Mouse (Mus musculus): Measurements from ENCODE around the gene Acap1.
"Not testable (repeated sequence)": the region's sequence is repeated elsewhere in the genome, so short reads cannot be mapped to it uniquely, and the experiment has no call there.

Gene Acap1

GRCm38 (mm10) chr11:69921114-69922011 is 26.0 kb upstream of the Acap1 start, which contains the start of gene Eif5a:
Gene Eif5a (minus strand): TSS chr11:69921958.
- DNase-seq (ENCODE audit: low read depth, low spot score) = peak; percentile 100

DNA sequence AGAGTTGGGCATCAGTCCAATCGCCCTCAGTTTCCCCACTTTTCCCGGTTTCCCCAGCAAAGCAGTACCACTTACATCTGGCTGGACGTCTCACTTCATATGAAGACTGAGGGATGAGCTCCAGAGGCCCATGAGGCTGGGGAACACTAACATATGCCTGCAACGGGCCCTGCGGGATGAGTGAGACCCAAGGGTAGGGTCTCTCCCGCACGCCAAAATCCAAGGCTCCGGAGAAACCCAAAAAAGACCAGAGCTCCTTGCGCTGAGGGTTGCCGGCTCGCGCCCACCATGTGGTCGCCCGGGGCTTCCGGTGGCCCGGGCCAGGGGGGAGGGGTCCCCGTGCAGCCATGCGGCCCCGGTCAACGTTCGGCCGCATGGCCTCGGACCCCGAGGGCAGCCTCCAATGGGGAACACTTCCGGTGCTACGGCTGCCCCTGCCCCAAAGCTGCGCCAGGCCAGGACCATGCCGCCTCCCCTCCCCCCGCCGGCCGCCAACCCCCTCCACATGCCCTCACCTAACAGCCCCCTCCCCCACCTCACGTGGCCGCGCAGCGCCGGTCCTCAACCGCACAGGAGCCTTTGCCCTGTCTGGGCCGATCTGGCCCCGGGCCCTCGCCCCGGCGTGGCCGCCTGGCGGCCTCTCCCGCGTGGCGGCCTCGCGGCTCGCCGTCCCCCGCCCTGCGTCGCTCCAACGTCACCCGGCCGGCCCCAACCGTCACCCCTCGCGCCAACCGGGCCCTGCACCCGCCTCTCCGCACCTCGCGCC is 25.1 kb upstream of the Acap1 start:
- DNase-seq (ENCODE audit: low read depth, low spot score) = peak; percentile 62

- DNase-seq (ENCODE audit: low read depth, low spot score) = peak; percentile 61
These were observed 24.4 kb upstream of the Acap1 start for GRCm38 (mm10) chr11:69919661-69920265.

- no peak for DNase-seq (ENCODE audit: low read depth, low spot score)
These were observed 23.7 kb upstream of the Acap1 start for GRCm38 (mm10) chr11:69919053-69919452.

- no peak for DNase-seq (ENCODE audit: low read depth, low spot score)
These were observed 22.8 kb upstream of the Acap1 start for GRCm38 (mm10) chr11:69918118-69918517.

DNA sequence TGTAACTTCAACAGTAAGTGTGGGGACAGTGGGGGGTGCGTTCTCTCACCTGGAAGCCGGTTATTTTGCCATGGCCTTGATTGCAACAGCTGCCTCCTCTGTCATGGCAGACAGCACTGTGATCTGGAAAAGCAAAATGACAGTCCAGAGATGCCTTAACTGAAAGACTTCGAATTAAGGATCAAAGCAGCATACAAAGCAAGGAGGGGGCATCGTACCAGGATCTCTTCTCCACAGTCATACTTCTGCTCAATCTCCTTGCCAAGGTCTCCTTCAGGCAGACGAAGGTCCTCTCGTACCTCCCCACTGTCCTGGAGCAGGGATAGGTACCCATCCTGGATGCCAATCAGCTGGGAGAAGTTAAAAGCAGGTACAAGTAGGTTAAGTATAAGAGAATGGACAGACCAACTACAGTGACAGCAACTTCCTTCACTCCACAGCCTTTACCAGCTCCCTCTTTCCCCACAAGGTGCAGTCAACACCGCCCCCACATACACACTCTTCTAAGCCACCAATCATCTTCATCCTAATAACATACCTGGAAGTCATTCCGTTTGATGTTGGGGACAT is 22.1 kb upstream of the Acap1 start:
- DNase-seq (ENCODE audit: low read depth, low spot score) = no peak

DNA sequence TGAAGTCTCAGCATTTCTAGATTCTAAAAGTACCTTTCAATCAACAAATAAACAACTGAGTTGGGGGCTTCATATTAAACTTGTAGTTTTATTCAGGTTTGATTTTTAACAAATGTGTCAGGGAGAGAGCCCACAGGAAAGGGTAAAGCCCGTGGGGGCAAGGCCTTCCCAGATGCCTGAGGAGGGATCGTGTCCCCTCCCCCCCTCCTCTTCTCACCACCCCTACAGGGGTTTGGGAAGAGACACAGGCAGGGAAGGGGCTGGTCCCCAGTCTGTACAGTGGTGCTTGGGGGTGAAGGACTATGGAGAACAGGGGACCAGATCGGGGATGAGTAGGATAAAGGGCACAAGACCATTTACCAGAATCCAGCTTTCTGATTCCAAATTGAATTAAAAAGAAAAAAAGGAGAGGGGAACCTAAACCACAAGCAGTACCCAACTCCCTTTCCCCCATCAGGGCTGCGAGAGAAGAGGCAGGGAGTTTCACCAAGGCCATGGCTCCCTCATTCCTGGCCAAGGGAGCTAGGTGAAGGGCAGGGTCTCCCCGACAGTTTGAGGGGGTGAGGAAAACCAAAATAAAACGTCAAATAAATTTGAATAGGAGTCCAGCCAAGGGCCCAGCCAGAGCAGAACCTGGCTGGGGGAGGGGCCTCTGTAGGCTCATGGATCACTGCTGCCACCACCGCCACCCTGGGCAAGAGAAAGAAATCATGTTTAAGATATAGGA is 21.5 kb upstream of the Acap1 start:
- not testable (repeated sequence) for DNase-seq (ENCODE audit: low read depth, low spot score)

DNA sequence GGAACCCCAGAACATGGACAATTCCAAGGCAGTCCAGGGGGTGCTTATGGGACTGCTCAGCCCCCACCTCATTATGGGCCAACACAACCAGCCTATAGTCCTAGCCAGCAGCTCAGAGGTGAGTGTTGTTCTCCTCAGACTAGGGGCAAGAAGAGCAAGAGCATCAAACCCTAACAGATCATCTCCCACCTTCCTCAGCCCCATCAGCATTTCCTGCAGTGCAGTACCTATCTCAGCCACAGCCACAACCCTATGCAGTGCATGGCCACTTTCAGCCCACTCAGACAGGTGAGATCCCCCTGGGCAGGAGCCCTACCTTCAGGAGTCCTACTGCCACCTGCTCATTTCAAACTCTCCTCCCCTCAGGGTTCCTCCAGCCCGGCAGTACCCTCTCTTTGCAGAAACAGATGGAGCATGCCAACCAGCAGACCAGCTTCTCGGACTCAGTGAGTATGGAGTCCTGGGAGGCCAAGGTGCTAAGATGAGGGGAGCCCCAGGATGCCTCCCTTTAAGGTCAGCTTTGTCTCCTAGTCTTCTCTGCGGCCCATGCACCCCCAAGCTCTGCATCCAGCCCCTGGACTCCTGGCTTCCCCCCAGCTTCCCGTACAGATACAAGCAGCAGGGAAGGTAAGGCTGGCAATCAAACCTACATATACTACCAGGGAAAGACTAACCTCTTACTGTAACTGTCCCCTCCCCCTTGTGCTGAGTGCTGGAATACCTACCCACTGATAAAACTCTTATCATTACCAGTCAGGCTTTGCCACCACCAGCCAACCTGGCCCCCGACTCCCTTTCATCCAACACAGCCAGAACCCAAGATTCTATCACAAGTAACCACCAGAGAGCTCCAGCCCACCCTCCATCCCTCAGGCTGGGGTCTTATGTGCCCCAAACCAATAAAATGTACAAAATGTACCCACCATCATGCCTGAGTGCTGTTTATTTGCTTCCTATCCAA is 20.6 kb upstream of the Acap1 start:
- no peak for DNase-seq (ENCODE audit: low read depth, low spot score)

DNA sequence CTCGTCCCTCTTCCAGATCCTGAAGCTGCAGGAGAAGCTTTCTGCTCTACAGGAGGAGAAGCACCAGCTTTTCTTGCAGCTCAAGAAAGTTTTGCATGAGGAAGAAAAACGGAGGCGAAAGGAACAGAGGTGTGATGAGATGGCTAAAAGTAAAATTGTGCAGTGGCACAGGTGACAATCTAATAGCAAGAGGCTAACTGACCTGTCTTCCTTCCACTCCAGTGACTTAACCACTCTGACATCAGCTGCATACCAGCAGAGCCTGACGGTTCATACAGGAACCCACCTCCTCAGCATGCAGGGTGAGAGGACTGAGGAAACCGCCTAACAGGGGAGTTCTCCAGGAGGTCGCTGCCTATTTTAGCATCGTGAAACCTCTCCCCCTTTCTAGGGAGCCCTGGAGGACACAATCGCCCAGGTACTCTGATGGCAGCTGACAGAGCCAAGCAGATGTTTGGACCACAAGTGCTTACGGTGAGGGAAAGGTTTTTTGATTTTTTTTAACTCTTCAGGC is 19.6 kb upstream of the Acap1 start:
- no peak for DNase-seq (ENCODE audit: low read depth, low spot score)

GRCm38 (mm10) chr11:69914372-69914764 is 19.0 kb upstream of the Acap1 start:
- no peak for DNase-seq (ENCODE audit: low read depth, low spot score)

DNA sequence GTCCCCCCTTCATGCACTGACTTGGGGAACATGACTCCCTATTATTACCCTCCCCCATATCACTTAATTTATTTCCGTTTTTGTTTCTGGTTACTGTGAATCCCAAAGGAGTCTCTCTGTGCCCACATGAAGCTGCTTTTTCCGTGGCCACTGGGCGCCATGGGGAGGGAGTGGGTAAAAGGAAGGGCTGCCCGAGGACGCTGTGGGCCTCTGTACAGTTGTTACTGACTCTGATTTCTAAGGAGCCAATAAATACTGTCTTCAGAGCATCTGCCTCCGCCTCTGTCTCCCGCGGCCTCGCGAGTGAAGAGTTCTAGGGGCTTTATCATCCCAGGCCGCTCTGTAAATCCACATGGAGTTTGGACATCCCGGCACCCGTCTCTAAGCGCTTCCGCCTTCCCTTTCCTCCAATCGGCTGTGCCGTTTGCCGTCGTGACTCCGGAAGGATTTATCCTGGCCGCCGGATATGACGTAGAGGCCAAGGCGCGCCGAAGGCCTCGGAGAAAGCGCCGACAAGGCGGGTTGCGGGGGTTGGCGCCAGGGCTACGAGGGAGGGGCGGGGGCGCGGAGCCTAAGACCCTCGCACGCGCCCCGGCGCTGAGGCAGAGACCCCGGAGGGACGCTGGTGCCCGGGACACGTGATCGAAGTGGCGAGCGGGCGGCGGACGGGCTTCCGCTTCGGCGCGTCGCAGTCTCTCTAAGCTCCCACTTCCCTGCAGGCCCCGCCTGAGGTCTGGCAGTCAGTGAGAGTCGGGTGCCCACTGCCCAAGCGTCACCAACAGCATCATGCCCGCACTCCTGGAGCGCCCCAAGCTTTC is 18.4 kb upstream of the Acap1 start, which contains the start of gene Gps2:
Gene Gps2 (plus strand): TSS at position 335 of the 818 bp plus-strand sequence.
- peak; percentile 96 for DNase-seq (ENCODE audit: low read depth, low spot score)

DNA sequence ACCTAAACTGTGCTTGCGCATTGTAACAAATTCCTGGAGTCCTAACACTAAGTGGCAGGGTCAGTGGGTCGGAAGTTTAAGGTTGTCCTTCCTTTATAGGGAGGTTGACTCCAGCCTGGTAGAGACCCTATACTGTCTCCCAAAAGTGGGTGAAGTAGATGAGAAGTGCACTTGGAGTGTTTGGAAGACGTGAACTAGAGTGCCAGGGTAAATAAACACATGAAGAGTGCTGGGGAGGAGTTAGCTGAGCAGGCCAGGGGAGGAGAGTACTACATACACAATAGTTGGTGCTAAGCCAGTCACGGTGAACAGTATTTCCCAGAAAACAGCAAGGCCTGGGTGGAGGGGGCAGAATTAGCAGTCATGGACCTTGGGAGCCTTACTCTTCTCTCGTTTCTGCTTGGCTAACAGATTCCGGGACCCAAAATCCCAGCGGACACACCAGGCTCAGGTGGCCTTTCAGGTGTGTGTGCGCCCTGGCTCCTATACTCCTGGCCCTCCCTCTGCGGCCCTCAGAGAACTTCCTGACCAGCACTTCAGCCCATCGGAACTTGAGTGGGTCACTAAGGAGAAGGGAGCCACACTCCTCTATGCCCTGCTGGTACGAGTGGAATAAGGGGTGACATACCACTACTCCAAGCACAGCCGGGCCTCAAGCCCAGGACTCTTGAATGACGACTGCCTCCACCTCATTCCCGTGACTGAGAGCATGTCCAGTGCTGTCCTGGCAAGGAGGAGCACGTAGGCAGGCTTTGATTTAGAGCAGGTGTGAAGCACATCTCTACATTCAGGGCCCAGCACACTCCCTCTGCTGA is 17.6 kb upstream of the Acap1 start:
- no peak for DNase-seq (ENCODE audit: low read depth, low spot score)

- no peak for DNase-seq (ENCODE audit: low read depth, low spot score)
These were observed 16.4 kb upstream of the Acap1 start for GRCm38 (mm10) chr11:69911701-69912100.

DNA sequence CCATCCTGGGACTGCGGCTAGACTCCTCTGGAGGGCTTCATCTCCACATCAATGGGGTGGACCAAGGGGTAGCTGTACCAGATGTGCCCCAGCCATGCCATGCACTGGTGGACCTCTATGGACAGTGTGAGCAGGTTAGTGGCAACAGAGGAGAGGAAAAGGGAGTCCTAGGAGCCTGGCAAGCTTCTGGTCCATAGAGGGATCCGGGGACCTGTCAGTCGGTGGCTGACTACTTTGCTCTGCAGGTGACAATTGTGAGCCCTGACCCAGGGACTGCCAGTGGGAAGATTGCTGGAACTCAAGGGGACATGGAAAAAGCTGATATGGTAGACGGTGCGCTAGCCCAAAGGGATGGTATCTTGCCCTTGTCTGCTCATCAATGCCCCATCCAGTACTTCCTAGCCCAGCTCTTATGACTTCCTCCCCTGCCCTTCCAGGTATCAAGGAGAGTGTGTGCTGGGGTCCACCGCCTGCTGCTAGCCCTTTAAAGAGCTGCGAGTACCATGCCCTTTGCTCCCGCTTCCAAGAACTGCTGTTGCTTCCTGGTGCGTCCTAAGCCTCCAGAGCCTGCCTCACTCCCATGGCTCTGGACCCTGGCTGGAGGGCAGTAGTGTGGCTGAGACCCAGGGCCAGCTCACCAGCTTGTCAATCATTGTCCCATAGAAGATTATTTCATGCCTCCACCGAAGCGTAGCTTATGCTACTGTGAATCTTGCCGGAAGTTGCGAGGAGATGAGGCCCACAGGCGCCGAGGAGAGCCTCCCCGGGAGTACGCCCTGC is 15.6 kb upstream of the Acap1 start:
- no peak for DNase-seq (ENCODE audit: low read depth, low spot score)

- no peak for DNase-seq (ENCODE audit: low read depth, low spot score)
These were observed 14.8 kb upstream of the Acap1 start for GRCm38 (mm10) chr11:69910177-69910576.

DNA sequence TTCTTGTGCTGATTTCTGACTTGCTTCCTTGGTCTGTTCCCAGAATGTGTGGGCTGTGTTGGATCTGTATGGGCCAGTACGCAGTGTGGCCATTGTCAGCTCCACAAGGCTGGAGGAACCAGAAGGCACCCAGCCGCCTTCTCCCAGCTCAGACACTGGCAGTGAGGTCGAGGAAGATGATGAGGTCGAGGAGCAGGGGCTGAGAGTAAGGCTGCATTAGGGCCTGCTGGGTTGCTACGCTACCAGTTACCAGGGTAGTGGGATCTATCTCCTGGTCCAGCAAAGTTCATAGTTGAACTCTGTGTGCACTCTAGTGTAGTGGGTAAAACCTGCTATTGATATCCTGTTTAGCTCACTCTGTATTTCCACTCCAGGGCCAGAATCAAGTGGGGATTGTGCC is 13.8 kb upstream of the Acap1 start:
- DNase-seq (ENCODE audit: low read depth, low spot score) = no peak

DNA sequence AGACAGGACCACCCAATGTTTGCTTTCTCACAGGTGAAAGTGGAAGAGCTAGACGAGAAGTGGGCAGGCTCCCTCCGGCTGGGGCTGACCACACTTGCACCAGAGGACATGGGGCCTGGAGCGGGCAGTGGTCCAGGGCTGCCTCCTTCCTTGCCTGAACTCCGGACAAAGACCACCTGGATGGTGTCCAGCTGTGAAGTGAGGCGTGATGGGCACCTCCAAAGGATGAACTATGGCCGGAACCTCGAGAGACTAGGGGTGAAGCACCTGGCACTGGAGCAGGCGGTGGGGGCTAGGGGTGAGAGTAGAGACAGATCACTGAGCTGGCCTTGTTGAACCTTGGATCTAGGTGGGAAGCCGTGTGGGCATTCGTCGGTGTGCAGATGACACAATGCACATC is 13.3 kb upstream of the Acap1 start:
- DNase-seq (ENCODE audit: low read depth, low spot score) = no peak
